Mouse (Mus musculus): ENCODE data around the gene Gm13101. TPM values are rescaled to one million over a fixed set of nuclear protein-coding genes. Genes with fewer than 3 reads are reported as not detected.
"Not testable (repeated sequence)": the region's sequence is repeated elsewhere in the genome, so short reads cannot be mapped to it uniquely, and the experiment has no call there.

Gene Gm13101
- polyA plus RNA-seq (2011; ENCODE audit: insufficient read length, low read depth, missing spikeins): not detected in 2 replicates

DNA sequence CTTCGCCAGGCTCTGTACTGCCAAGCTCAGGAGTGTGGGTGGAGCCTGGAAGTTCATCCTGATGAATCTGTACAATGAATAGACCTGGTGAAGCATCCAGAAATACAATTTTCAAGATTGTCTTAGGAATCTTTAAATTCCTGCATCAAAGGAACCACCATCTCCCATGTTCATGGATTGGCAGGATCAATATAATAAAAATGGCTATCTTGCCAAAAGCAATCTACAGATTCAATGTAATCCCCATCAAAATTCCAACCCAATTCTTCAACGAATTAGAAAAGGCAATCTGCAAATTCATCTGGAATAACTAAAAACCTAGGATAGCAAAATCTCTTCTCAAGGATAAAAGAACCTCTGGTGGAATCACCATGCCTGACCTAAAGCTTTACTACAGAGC lies at the start of gene Gm13101:
Gene Gm13101 (minus strand): TSS at position 101 of the 400 bp plus-strand sequence.
- H3K4me1 ChIP-seq (ENCODE audit: control insufficient read depth, insufficient read depth, low read length): not testable (repeated sequence)

DNA sequence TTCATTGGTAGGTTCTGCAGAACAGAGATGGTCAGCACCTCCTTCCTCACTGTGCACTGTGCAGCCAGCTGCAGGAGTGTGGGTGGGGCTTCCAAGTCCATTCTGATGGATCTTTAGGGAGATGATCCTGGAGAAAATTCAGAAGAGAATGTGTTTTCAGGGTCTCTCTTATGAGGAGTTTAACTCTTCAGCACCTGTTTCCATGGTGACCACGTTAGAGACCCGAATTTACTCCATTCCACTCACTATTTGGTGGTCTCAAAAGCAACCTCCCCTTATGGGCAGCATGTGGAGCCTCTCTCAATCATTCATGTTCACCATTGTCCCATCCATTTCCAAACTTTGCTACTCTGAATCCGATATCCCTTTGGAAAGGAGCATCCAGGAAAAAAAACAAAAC lies 27.5 kb upstream of the Gm13101 start, which contains the start of gene Pramef17:
Gene Pramef17 (minus strand): TSS at position 101 of the 400 bp plus-strand sequence.
- H3K4me3 ChIP-seq (ENCODE audit: insufficient read depth, low read length); H3K27ac ChIP-seq (ENCODE audit: insufficient read depth, low read length); H3K4me1 ChIP-seq (ENCODE audit: control insufficient read depth, insufficient read depth, low read length): not testable (repeated sequence)

More for the DNA sequence above, at the start of gene Gm13101:
- not testable (repeated sequence) for H3K4me3 ChIP-seq (ENCODE audit: insufficient read depth, low read length); H3K27ac ChIP-seq (ENCODE audit: insufficient read depth, low read length)

DNA sequence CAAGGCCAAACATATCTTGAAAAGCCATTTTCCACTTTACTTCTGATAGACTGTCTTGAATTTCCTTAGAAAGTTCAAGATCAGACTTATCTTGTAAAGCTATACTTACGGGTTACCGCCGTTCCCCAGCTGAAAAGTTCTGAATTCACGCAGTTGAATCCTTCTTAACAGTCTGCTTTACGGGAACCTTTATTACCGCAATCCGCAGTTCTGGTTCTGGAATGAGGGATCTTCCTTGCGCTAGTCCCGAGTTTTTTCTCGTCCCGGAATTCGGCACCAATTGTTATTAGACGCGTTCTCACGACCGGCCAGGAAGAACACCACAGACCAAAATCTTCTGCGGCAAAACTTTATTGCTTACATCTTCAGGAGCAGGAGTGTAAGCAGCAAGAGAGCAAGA lies 21.4 kb upstream of the Gm13101 start:
- not testable (repeated sequence) for H3K4me1 ChIP-seq (ENCODE audit: control insufficient read depth, insufficient read depth, low read length); H3K4me3 ChIP-seq (ENCODE audit: insufficient read depth, low read length); H3K27ac ChIP-seq (ENCODE audit: insufficient read depth, low read length)

DNA sequence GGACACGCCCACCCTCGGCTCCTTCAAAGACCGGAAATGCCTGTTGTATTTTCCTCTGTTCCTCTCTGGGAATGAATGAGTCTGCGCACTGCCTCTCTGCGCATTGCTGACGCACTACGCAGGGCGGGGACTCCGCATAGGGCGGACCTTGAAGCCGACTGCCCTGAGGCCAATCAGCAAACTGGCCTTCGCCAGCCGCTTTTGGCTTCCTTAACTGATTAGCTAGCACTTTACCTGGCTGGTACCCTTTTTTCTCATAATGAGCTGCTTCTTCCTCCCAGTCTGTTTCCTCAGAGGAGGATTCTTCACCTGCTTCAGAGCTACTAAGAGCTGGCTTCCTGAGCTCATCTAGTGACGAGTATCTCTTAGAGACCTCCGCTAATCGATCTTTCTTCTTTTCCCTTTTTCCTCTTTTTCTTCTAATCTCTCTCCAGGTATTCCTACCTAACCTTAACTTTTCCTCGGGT lies 20.8 kb upstream of the Gm13101 start:
- H3K27ac ChIP-seq (ENCODE audit: insufficient read depth, low read length); H3K4me1 ChIP-seq (ENCODE audit: control insufficient read depth, insufficient read depth, low read length); H3K4me3 ChIP-seq (ENCODE audit: insufficient read depth, low read length): not testable (repeated sequence)

DNA sequence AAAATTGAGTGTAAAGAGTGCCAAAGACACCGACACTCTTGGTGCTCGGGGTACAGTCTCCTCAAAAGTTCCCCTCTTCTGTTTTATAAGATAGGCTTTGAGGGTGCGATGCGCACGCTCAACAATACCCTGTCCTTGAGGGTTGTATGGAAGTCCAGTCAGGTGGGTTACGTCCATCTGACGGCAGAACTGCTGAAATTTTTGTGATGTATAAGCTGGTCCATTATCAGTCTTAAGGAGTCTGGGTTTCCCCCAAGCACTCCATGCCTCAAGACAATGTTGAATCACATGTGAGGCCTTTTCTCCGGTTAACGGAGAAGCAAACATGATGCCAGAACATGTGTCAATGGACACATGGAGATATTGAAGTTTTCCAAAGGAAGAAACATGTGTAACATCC lies 19.0 kb upstream of the Gm13101 start:
- not testable (repeated sequence) for H3K4me3 ChIP-seq (ENCODE audit: insufficient read depth, low read length); H3K4me1 ChIP-seq (ENCODE audit: control insufficient read depth, insufficient read depth, low read length); H3K27ac ChIP-seq (ENCODE audit: insufficient read depth, low read length)

DNA sequence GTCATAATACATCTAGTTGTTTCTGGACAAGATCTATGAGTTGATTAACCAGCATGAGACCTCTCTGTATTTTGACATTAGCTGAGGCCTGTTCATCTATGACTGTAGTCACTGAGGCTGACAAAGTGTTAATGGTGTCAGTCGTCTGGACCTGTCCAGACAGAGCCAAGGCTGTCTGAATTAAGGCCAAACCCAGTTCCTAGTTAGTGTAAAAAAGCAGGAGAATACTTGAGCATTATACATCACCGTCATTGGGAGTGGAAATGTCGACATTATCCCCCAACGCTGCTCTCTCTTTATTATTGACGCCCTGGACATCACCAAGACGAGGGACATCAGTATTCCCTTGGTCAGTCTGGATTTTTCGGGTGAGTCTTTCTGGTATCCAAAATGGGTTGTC lies 18.4 kb upstream of the Gm13101 start:
- not testable (repeated sequence) for H3K27ac ChIP-seq (ENCODE audit: insufficient read depth, low read length); H3K4me3 ChIP-seq (ENCODE audit: insufficient read depth, low read length); H3K4me1 ChIP-seq (ENCODE audit: control insufficient read depth, insufficient read depth, low read length)

DNA sequence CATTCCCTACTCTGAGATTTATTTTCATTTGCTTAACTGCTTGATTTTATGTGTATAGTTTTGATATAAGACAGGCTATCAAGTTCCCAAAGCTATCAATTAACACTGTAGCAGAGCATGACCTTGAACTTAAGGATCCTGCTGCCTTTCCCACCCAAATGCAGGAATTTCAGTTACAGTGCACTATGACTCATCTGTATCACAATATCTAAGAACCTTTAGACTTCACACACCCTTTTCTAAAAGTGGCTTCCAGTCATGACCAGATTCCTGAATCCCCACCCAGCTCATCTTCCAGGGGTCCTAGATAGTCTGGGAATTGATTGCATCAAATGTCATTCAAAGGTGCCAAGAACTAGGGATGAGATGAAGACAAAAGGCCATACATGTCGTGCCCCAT lies 16.7 kb upstream of the Gm13101 start:
- not testable (repeated sequence) for H3K4me1 ChIP-seq (ENCODE audit: control insufficient read depth, insufficient read depth, low read length); H3K4me3 ChIP-seq (ENCODE audit: insufficient read depth, low read length); H3K27ac ChIP-seq (ENCODE audit: insufficient read depth, low read length)

DNA sequence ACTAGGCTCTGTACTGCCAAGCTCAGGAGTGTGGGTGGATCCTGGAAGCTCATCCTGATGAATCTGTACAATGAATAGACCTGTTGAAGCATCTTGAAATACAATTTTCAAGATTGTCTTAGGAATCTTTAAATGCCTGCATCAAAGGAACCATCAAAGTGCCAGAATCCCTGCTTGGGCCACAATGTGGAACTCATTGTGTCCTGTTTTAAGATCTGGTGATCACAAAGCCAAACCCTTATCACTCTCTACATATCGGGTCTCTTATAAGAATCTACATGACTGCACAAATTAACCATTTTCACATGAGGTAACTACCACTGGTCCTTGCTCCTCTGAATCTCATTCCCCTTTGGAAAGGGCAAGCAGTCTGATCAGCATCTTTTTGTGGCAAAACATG lies 15.8 kb downstream of the Gm13101 start, which contains the start of gene Pramef25:
Gene Pramef25 (minus strand): TSS at position 101 of the 400 bp plus-strand sequence.
- H3K27ac ChIP-seq (ENCODE audit: insufficient read depth, low read length); H3K4me3 ChIP-seq (ENCODE audit: insufficient read depth, low read length); H3K4me1 ChIP-seq (ENCODE audit: control insufficient read depth, insufficient read depth, low read length): not testable (repeated sequence)

Other genes starting within 250 kb of the Gm13101 start
- not detected in 2 replicates for gene Gm13078, start 247.5 kb downstream of the Gm13101 start, polyA plus RNA-seq (2011; ENCODE audit: insufficient read length, low read depth, missing spikeins)
- not detected in 2 replicates for gene Gm13023, start 177.6 kb downstream of the Gm13101 start, polyA plus RNA-seq (2011; ENCODE audit: insufficient read length, low read depth, missing spikeins)
- gene Gm13084, start 150.9 kb downstream of the Gm13101 start, polyA plus RNA-seq (2011; ENCODE audit: insufficient read length, low read depth, missing spikeins): not detected in 2 replicates
- not detected in 2 replicates for gene Gm13103, start 120.5 kb downstream of the Gm13101 start, polyA plus RNA-seq (2011; ENCODE audit: insufficient read length, low read depth, missing spikeins)
- gene Pramef6, start 66.6 kb downstream of the Gm13101 start, polyA plus RNA-seq (2011; ENCODE audit: insufficient read length, low read depth, missing spikeins): not detected in 2 replicates
- gene Pramef25, start 15.9 kb downstream of the Gm13101 start, polyA plus RNA-seq (2011; ENCODE audit: insufficient read length, low read depth, missing spikeins): not detected in 2 replicates
- not detected in 2 replicates for gene Pramef17, start 27.4 kb upstream of the Gm13101 start, polyA plus RNA-seq (2011; ENCODE audit: insufficient read length, low read depth, missing spikeins)
- gene Pramel4, start 92.2 kb upstream of the Gm13101 start, polyA plus RNA-seq (2011; ENCODE audit: insufficient read length, low read depth, missing spikeins): not detected in 2 replicates
- gene Gm13102, start 139.5 kb upstream of the Gm13101 start, polyA plus RNA-seq (2011; ENCODE audit: insufficient read length, low read depth, missing spikeins): not detected in 2 replicates
- gene Oog3, start 195.7 kb upstream of the Gm13101 start, polyA plus RNA-seq (2011; ENCODE audit: insufficient read length, low read depth, missing spikeins): not detected in 2 replicates
- not detected in 2 replicates for gene Oog2, start 223.8 kb upstream of the Gm13101 start, polyA plus RNA-seq (2011; ENCODE audit: insufficient read length, low read depth, missing spikeins)
- gene C87977, start 246.4 kb upstream of the Gm13101 start, polyA plus RNA-seq (2011; ENCODE audit: insufficient read length, low read depth, missing spikeins): not detected in 2 replicates

Measured in embryonic fibroblast, embryonic 13.5 days (primary cell).